Mouse (Mus musculus): ENCODE measurements around the gene Arhgef11. TPM values are rescaled to one million over a fixed set of nuclear protein-coding genes. Genes with fewer than 3 reads are reported as not detected.

Arhgef11 gene
- total RNA-seq, 2 experiments from 2014 or later, result 38.3 to 39.2 TPM

DNA sequence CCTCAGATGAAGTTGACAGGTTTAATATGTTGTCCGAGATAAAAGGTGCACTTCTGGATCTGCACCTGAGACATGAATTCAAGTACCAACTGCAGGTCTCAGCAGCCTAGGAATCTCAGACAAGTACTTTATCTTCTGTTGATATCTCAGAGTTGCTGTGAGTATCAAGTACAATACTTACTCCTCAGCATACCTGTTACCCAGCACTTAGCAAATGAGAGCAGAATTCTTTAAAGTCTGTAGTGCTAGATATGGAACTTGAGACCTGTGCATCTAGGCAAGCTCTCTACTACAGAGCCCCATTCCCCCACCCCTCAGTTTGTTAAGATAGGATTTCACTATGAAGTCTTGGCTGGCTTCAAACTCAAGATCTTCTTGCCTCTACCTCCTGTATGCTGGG, 43.9 kb downstream of the Arhgef11 start:
- DNase-seq, result no peak

DNA sequence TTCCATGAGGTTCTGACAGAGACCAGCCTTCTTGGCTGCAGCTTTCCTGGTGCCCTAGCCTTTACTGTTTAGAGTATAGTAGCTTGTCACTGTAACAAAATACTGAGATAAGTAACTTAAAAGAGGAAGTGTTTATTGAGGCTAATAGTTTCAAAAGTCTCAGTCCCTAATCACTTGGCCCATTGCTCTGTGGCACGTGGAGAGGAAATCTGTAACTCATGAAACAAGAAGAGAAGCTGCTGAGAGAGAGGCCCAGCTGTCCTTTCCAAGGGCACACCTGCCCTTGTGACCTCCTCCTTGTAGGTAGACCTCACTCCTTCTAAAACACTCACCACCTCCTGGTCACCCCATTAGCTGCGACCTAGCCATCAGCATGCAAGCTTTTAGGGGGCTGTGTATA, 101.2 kb downstream of the Arhgef11 start:
- no peak for DNase-seq

DNA sequence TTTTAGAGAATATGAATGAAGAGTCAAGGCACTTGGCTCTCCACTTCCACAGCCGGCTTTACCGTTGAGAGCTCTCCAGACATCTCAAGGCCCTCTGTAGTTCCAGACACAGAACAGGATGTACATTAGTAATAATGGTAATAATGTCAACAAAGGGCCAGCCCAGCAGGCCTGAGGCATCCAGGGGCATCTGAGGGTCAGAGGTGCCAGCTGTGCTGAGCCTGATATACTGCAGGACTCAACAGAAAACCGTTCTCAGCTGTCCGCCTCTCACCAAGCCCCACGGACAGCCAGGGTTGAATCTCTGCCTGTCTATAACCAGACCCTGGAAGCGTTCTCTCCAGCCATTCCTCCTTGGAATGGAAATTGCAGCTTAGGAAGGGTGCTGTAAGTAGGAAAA, 107.2 kb downstream of the Arhgef11 start:
- DNase-seq, result no peak

DNA sequence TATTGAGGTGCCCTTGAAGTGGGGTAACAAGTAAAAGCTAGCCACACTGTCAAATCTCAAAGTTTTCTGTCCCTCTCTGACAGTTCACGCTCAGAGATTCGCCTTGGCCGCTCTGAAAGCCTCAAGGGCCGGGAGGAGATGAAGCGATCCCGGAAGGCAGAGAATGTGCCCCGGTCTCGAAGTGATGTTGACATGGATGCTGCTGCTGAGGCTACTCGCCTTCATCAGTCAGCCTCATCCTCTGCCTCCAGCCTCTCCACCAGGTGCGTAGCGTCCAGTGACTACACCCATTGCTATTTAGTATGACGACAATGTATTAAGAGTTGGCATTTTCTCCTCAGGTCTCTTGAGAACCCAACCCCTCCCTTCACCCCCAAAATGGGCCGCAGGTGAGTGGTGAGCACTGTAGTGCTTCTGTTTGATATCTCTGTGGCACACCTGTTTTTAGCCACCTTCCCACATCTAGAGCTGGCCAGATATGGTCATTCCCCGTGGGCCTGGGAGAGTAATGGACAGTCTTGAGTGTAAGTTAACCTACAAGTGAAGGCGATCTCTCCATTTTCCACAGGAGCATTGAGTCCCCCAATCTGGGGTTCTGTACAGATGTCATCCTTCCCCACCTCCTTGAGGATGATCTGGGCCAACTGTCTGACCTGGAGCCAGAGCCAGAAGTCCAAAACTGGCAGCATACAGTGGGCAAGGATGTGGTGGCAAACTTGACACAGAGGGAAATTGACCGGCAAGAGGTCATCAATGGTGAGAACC, 108.2 kb downstream of the Arhgef11 start:
- no peak for DNase-seq

DNA sequence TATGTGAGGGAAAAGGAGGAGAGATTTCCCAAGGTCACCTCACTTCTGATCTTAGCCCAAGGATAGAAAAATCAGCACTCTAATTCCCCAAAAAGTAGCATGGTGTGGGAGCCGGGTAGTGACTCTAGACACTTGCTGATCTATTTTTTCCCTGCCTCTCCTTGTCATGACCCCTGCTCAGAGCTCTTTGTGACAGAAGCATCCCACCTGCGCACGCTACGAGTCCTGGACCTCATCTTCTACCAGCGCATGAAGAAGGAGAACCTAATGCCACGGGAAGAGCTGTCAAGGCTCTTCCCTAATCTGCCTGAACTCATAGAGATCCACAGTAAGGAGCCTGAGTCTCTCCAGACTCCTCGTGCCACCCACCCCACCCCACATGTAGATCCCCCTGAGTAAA, 108.8 kb downstream of the Arhgef11 start:
- DNase-seq, result no peak

DNA sequence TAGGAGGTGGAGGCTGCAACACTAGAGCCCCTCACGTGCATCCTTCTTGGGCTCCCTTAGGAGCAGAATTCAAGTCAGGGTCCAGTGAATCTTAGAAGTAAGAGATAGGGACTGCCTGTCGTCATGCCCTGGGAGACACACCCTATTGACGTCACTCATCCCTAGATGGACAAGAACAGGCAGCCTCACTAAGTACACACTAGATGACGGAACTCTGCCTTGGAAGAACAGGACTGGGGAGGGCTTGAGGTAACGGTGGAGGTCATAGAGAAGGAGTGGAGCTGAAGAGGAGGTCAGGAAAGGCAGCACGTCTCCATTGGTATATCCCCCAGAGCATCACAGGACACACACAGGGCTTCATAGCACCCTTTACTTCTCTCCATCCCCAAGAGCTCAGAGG, 111.3 kb downstream of the Arhgef11 start:
- DNase-seq, result no peak

DNA sequence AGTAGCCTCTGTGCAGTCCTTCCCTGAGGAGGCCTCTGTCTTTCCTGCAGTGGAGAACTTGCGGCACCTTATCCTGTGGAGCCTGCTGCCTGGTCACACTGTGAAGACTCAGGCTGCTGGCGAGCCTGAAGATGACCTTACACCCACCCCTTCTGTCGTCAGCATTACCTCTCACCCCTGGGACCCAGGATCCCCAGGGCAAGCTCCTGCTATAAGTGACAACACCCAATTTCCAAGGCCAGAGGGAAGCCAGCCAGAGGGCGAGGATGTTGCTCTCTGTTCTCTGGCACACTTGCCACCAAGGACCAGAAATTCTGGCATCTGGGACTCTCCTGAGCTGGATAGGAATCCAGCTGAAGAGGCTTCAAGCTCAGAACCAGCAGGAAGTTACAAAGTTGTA, 115.7 kb downstream of the Arhgef11 start:
- DNase-seq, result peak in 1 of 2 experiments; percentile 52

DNA sequence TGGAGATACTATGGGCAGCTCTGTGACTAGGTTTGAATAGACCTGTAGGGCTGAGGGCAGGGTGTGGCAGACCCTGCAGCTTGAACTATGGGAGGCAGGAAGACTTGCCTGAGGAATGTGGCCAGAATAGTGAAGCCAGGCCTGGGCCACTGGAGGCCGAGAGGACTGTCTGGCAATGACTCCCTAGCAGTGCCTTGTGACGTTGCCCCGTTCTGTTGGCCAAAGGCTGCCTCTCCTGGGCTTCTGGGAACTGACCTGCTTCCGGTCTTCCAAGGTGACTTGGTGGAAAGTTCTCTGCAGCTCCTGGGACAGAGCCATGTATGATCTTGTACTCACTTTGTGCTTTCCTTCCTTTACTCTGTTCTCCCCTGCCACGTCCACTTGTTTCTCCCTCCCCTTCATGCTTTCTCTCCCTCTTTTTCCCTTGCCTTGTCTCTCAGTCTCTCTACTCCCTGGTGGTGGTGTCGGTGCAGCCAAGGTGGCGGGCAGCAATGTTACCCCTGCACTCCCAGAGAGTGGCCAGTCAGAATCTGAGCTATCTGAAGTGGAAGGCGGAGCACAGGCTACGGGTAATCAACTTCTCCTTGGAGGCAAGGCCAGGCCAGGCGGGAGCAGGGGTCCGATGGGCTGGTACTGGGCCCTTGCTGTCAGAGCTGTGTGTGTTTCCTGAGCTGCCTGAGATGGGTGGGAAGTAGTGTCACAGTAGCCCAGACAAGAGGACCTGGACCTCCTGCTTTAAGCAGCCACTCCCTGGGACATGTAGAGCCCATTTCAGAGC, 116.8 kb downstream of the Arhgef11 start:
- peak; percentile 35 to 36 for DNase-seq

DNA sequence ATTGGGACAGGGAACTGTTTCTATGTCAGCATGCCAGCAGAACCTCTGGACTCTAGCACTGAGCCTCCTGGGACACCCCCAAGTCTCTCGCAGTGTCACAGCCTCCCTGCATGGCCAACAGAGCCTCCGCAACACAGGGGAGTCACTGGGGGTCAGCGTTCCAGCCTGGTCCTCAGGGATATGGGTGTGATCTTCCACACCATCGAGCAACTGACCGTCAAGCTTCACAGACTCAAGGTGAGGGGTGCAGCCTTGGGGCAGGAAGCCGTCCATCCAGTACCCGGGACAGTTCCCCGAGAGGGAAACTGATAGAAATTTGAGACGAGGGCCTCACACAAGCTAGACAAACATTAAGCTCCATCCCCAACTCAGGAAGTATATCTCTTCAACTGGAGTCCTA, 118.0 kb downstream of the Arhgef11 start:
- no peak for DNase-seq

DNA sequence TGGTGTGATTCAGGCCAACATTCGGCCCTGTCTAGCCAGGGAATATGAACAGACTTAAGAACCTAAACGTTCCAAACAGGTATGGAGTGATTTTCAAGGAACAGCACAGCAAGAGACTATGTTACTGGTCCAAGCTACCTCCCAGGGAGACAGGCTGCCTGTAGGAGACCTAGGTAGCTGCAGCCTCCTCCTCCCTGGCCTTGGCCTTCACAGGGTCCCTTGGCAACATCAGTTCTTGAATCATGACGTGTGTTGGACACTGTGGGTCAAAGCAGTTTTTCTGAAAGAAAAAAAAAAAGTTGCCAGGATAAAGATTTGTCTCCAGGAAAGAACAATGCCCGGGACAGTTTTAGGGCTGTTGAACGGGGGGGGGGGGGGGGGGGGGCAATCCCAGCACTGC, 121.5 kb downstream of the Arhgef11 start:
- DNase-seq, result peak; percentile 65 to 78

DNA sequence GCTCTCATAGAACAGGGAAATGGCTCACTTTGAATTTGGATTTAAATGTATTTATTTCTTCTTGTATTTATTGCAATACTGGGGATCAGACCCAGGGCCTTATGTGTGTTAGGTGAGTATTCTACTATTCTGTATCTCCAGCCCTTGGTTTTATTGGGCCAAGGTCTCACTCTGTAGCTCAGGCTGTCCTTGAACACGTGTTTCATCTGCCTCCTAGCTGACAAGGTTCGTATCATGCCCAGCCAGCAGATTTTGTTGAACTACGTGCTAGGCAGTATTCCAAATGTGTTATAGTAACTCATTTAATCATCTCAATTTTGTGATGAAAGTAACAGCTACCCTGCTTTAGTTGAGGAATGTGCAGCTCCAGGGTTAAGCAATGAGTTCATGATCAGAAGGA, 124.7 kb downstream of the Arhgef11 start:
- DNase-seq, result no peak

DNA sequence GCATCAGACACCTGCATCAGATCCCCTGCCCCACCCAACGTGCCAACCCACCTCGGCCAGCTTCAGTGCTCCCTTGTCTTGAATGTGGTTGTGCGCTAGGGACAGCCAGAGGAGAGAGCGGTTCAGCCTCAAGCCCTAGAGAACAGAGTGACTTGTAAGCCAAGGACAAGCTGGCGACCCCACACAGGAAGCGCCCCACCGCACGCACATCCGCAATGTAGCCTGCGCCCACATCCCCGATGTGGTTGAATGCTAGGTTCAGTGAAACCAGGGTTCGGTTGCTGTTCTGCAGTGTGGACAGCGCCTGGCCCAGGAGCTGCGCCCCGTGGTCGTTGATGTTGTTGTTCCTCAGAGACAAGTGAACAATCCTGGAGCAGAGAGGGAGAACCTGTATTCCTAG, 125.4 kb downstream of the Arhgef11 start:
- no peak for DNase-seq

DNA sequence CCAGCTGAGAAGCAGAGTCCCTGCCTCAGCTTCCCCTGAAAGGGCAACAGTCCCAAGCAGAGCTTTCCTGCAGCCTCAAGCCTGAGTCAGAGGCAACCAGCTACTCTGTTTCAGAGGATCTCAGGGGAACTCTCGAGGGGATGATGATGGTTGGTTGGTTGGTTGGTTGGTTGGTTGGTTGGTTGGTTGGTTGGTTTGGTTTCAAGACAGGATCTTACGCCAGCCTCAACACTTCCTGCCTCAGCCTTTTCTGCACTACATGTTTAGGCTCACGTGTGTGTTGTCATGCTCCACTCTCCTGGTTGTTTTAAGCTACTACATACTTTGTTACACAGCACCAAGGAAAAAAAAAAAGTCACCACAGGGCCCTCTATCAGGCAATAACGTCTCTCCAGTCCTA, 126.6 kb downstream of the Arhgef11 start:
- no peak for DNase-seq

DNA sequence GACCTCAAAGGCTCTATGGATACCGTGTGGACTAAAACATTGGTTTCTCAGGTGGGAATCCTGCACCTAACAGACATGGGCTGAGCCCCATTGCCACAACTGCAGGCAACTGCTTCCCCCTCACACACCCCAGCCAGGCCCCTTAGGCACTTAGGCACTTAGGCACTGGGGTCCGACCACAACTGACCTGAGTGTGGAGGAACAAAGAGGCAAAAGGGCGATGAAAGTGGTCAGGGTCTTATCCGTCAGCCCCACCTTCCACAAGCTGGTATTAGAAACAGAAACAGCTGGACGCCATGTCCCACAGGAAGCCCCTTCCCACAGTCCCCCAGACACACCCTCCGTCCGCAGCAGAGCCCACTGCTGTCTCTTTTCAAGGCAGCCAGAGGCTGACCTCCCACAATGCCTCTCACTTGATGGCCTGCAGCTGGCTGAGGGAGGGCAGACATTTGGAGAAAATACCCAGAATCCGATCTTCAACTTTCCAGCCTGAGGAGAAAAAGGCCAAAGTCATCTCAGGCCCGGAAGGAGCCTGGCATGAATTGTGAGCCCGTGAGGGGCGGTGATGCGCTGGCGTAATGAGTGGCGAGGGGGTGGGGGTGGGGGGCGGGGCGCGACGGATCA, 127.8 kb downstream of the Arhgef11 start:
- no peak for DNase-seq

DNA sequence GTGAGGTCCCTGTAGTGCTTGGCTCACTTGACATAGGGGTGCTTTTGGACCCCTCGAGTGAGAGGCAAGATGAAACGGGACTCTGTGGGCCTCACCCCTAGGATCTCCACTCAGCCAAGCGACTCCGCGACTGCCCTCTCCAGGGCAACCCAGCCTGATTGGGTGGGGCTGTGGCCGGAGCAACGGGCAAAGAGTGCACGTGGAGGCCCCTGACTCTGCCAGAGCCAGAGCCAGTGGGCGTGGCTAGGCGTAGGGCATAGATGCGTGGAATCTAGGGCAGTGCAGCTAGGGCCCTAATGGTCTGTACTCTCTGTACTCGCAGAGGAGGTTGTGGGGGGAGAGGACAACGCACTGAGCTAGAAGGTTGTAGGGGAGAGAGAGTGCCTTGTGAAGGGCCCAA, 131.1 kb downstream of the Arhgef11 start, which contains the start of gene Lrrc71:
Lrrc71 (minus strand) TSS at position 195 of the 400 bp plus-strand sequence.
- DNase-seq, result peak; percentile 35 to 44

DNA sequence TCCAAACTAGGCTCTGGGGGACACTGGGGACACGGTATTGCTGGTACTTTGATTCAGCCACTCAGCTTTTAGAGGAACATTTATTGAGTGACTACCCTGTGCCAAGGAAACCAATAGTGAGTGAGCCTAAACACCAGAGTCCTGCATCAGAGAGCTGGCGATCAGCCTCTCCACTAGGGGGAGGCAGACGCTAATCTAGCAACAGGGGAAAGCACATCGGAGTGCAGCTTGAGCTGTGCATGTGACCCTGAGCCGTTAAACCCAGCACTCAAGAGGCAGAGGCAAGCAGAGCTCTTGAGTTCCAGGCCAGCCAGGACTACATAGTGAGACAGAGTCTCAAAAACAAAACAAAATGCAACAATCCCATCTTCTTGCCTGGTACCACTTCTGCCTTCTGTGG, 131.7 kb downstream of the Arhgef11 start:
- DNase-seq, result peak; percentile 78 to 84

DNA sequence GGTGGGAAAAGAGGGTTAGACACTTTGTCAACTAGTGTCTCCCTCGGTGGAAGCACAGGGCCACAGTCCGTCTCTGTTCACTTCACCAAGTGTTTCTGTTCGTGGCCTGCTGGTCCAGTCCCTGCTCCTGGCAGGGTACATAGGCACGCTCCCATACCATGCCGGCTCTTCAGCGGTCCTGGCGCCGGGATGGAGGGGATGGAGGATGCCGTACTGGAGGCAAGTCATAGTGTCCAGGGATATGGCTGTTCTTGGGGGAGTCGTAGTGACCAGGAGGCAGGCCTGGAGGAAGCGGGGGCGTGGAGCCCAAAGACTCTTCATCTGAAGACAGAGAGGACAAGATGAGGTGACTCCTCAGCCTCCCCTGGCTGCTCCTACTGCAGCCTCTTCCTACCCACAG, 132.6 kb downstream of the Arhgef11 start:
- no peak for DNase-seq

DNA sequence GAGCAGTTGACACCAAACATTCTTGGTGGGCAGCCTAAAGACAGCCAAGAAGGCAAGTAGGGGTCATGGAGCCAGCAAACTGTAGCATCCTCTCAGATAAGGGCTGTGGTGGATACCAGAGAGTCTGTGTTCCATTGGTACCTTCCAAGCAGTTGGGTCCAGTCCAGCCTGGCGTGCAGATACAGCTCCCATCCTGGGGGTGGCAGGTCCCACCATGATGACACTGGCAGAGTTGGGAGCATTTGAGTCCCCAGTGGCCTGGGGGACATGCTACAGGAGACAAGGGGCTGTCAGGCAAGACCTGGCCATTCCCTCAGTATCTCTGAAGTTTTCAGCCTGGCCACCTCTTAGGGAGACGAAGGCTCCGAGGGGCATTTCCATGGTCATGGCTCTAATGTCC, 135.2 kb downstream of the Arhgef11 start:
- DNase-seq, result no peak

DNA sequence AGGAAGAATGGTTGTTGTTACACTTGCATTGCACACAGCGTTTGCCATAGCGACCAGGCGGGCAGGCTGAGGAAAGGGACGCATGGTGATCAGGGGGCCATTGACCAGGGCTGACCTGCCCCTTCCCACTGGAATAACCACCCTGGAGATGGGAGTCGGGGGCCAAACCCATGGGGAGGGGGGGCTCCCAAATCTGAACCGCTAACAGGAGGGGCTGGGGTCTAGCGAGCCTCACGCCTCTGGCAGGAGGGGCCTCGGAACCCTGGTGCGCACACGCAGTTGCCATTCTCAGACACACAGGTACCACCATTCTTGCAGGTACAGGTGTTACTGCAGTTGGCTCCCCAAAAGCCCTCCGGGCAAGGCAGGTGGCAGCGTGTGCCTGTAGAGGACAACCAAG, 136.5 kb downstream of the Arhgef11 start:
- DNase-seq, result no peak

DNA sequence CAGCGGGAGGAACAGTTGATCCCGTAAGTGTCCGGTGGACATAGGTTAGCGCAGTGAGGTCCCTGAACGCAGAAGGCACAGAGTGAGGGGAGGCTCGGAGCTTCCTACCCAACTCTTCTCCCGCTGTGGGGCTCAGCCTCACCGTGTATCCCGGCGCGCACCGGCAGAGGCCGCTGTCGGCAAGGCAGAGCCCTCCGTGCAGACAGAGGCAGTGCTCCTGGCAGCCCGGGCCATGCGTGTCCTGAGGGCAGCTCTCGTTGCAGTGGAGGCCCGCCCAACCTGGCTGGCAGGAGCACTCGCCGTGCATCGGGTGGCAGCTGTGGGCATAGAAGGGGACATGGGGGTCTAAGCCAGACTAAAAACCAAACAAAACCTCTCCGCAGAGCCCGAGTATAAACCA, 138.6 kb downstream of the Arhgef11 start:
- DNase-seq, result peak; percentile 93 to 94

DNA sequence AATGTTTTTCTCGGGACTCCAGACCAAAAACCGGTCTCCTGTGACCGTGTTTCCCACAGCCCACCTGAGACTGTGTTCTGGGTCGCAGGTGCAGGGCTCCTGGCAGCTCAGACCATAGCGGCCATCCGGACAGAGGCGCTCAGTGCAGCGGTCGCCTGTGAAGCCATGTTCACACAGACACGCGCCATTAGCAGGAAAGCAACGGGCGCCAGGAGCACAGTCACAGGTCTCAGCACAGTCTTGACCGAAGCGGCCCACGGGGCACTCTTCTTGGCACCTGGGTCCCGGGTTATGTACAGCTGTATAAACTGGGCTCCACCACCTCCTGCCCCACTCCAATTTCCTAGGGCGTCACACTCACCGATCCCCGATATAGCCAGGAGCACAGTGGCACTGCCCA, 139.1 kb downstream of the Arhgef11 start:
- no peak for DNase-seq

DNA sequence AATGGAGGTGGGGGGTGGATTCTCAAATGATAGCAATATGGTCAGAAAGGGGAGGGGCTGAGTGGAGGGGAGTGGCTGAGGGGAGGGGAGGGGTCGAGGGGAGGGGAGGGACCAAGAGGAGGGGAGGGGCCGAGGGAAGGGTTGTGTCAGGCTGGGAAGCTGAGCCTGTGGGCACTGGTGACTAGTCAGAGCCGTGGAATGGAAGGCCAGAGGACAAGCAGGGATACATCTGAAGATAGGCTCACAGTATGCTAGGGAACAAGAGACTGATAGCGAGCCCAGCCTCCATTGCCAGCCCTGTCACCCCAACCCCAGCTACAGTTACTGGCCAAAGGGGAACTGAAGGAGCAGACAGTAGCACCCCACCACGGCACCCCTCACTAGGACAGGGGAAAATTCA, 141.3 kb downstream of the Arhgef11 start:
- peak; percentile 50 to 63 for DNase-seq

Data from adrenal gland, postnatal 36 days (tissue).